Mouse (Mus musculus): ENCODE measurements around the gene Rab37.

Gene Rab37

DNA sequence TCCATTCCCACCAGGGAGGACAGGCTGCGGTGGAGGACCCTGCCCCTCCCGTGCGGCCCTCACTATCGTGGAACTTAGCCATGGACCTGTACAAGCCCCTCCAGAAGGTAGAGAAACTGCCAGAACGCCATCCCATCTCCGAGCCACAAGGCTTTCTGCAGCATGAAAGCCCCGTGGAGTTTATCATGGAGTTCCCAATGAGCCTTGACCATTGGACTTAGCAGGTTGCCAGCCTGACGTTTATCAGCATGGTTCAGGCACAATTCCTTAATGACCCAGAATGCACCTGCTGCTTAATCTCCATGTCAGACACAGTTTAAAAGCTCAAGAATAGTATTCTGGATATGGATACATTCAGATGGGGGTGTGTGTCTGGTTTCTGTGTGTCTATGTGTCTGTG, 6.2 kb upstream of the Rab37 start:
- no peak for DNase-seq (ENCODE audit: low spot score in 2 of 2)

DNA sequence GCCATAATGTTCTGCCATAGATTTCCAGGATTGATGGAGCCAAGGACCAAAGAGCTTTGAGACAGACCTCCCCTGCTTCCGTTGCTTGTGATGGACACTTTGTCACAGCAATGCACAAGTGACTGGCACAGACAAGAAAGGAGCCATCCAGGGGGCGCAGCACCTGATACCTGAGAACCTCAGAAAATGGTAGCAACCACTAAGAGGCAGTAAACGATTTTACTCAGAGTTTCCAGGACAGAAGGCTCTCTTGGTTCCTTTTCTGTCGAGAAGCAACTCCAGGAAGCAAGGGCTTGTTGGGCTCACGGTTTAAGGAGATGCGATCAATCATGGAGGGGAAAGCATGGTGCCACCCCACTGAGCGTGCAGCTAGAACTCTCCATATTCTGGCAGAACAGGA, 5.0 kb upstream of the Rab37 start:
- DNase-seq (ENCODE audit: low spot score in 2 of 2): no peak

DNA sequence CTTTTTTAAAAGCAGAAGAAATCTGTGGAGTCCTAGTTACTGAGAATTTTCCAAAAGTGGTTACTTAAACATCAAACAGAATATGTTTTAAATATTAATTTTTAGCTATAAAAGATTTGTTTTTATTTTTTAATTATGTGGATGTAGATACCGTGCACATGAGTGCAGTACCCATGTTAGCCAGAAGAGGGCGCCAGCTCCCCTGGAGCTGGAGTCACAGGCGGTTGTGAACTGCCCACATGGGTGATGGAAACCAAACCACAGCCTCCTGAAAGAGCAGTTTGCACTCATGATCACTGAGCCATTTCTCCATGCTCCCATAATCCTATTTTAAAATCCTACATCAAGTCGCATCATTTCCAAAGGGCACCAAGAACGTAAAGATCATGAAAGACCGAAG, 1.4 kb upstream of the Rab37 start:
- no peak for DNase-seq (ENCODE audit: low spot score in 2 of 2)

- no peak for DNase-seq (ENCODE audit: low spot score in 2 of 2)
Measured at GRCm38 (mm10) chr11:115092140-115092539, 909 bp downstream of the Rab37 start.

DNA sequence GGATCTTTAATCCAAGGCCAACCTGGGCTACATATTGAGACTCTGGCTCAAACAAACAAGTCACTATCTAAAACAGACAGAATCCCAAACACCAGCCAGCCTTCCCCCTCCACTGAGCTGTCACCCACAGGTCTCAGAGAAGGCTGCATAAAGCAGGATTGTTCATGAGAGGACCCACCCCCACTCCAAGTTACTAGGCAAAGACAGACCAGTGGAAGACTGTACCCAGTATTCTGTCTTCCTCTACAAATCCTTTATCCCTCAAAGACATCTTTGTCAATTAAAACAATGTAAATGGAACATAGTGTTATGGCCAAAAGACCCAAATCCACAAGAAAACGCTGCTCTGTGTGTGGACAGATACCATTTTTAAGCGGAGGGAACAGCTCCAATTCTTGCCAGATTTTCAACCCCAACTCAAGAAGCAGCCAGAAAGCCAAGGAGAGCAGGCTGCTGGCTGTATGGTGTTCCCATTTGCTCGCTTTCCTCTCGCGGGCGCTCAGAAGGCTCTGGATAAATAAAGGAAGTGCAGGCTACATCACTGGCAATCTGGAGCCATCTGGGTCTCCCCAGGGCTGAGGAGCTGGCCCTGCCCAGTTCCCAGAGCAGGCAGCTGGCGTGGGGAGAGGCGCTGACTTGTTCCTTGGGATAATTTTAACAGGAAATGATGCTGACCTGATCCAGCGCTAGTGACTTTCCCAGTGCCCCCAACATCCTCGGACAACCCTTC, 7.1 kb downstream of the Rab37 start:
- peak; percentile 39 to 50 for DNase-seq (ENCODE audit: low spot score in 2 of 2)

GRCm38 (mm10) chr11:115099241-115099840, 8.1 kb downstream of the Rab37 start:
- no peak for DNase-seq (ENCODE audit: low spot score in 2 of 2)

DNA sequence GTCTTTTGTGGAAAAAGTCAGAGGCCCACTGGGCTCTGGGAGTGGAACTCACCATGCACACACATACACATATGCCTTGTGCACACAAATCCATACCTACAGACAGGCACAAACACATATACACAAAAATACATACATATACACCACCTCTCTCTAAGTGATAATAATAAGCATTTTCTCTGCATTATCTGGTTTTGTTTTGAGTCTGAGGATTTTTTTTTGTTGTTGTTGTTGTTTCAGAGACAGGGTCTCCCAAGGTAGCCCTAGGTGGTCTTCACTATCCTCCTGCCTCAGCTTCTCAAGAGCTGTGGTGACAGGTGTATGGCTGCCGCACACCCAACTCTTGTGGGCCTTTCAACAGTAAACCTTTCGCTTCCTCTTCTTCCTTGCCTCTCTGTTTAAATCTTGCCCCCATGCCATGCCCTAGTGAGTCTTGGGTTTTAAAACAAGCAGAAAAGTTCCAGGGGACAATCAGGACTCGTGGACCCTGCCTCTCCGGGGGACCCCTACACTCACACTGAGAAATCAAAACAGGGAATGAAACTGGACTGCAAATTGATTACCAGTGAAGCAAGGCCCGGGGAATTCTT, 8.9 kb downstream of the Rab37 start:
- no peak for DNase-seq (ENCODE audit: low spot score in 2 of 2)

DNA sequence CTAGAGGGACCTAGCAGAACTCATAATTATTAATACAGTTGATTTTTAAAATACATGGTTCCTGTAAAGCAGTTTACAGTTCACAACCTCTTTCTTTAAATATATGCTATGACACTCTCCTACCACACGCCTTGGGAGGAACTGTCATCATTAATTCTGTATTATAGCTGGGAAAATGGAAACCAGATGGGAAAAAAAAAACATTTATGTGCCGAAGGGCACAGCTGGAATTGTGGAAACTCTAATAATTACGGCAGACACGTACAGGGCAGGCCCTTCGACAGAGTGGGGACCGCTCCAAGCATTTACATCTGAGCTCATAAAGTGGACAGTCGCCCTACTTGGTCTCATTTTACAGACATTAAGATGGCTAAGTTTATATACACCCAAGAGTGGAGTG, 9.5 kb downstream of the Rab37 start:
- no peak for DNase-seq (ENCODE audit: low spot score in 2 of 2)

DNA sequence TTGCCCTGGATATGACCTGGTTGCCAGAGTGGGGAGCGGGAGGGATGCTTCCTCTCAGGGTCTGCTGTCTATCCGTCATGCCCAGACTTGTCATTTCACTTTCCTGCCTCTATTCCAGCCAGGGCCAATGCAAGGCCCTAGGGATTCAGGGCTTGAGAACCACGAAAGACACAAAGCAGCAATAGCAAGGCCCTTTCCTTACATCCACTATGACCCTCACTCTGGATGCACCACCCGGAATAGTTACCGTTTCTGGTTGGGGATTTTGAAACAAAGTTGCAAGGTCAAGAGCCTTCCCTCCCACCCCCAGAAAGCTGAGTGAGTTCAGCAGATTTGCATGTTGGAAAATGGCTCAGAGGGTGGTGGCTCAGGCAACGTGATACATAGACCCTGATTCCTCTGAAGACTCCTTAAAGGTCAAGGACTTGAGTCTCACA, 10.4 kb downstream of the Rab37 start:
- no peak for DNase-seq (ENCODE audit: low spot score in 2 of 2)

- DNase-seq (ENCODE audit: low spot score in 2 of 2): no peak
Measured at GRCm38 (mm10) chr11:115102116-115102515, 10.9 kb downstream of the Rab37 start.

- no peak for DNase-seq (ENCODE audit: low spot score in 2 of 2)
Measured at GRCm38 (mm10) chr11:115103470-115104413, 12.5 kb downstream of the Rab37 start.

GRCm38 (mm10) chr11:115104769-115105563, 13.7 kb downstream of the Rab37 start:
- DNase-seq (ENCODE audit: low spot score in 2 of 2): no peak

- no peak for DNase-seq (ENCODE audit: low spot score in 2 of 2)
Measured at GRCm38 (mm10) chr11:115106638-115107037, 15.4 kb downstream of the Rab37 start.

GRCm38 (mm10) chr11:115107403-115107916, 16.2 kb downstream of the Rab37 start:
- no peak for DNase-seq (ENCODE audit: low spot score in 2 of 2)

DNA sequence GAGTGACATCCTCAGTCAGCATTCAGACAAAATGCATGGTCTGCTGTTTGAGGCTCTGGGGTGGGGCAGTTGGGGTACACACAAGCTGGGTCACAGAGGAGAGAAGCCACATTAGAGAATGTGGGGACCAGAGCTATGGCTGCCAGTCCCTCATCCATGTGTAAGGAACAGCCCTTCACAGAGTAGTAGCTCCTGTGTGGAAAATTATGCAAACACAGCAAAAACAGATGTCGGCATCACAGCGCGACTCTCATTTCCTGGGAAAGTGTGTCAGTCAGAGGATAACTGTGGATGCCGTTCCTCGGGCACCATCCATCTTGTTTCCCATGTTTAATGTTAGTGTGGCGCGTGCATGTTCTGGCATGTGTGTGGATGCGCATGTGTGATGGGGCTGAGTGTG, 16.9 kb downstream of the Rab37 start:
- DNase-seq (ENCODE audit: low spot score in 2 of 2): no peak

DNA sequence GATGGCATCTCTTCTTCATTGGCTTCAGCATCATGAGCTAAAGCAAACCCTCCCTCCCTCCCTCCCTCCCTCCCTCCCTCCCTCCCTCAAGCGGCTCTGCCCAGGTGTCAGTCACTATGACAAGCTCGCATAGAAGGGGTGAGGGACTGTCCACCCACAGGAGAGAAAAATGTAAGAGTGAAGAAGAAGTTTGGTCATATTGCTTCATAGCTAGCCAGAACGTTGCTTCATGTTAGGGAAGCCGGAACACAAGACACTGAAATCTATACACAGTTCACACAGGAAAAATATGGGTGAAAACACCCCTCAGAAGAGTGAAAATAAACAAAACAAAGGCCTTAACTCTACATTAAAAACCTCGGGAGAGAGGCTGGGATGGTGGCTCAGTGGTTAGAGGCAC, 19.0 kb downstream of the Rab37 start:
- DNase-seq (ENCODE audit: low spot score in 2 of 2): no peak

DNA sequence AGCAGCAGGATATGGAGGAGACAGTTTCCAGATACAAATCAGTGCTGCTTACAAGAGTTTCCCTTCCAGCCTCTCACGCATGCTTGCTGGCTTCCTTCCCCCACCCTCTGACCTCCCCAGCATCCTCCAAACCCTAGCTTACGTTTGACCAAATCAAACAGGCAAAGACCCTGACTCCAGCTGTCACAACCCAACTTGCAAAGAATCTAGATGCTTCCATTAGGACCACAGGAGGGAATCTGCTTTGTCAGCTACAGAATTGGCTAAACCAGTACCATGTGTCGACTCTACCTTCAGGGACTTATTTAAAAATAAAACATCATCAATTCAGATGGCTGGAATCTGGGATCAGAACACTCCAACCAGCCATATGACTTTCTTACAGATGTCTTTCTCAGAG, 21.0 kb downstream of the Rab37 start:
- no peak for DNase-seq (ENCODE audit: low spot score in 2 of 2)

- no peak for DNase-seq (ENCODE audit: low spot score in 2 of 2)
Measured at GRCm38 (mm10) chr11:115119409-115119808, 28.2 kb downstream of the Rab37 start.

GRCm38 (mm10) chr11:115128483-115128882, 37.3 kb downstream of the Rab37 start:
- no peak for DNase-seq (ENCODE audit: low spot score in 2 of 2)

- DNase-seq (ENCODE audit: low spot score in 2 of 2): no peak
Measured at GRCm38 (mm10) chr11:115129508-115130126, 38.4 kb downstream of the Rab37 start.
